Mouse (Mus musculus): ENCODE measurements around the gene Spata16. TPM values are rescaled to one million over a fixed set of nuclear protein-coding genes. Genes with fewer than 3 reads are reported as not detected.

Gene Spata16
- total and polyA plus RNA-seq, 3 experiments = not detected

DNA sequence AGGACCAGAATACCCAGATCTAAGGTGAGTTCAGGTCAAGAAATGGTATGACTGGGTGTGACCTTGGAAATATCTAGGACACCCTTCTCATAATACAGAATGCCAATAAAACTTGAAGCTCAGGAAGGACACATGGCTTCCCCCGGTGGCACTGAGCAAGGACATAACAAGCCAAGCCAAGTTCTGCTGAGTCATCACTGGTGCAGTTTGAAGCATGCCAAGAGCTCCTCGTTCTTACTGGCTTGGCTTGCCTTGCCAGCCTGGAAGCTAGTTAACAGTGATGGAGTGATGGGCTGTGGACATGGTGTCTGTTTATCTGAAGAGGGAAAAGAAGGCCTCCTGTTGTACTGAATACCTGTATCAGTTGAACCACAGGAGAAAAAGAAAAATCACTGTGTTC lies 342.2 kb downstream of the Spata16 start:
- Histone ChIP-seq H3K27me3 (ENCODE audit: control insufficient read depth in 1 of 2, insufficient read depth in 2 of 2, low read length in 2 of 2) (no peaks in the 10 kb centered on the region), H3K9ac (ENCODE audit: control insufficient read depth, low read depth, low read length, poor library complexity, severe bottlenecking) (no peak overlapping the region), H3K27ac (ENCODE audit: control insufficient read depth, low read depth, low read length) (no peak overlapping the region), H3K79me2 (ENCODE audit: control insufficient read depth, insufficient read depth, low read length, poor library complexity) (no peaks in the 10 kb centered on the region), H3K4me1 (ENCODE audit: control insufficient read depth in 1 of 2, insufficient read depth in 2 of 2, low read length in 2 of 2) (no peaks in the 10 kb centered on the region), H3K4me3 (ENCODE audit: control insufficient read depth in 1 of 2, insufficient read depth in 1 of 2, low read depth in 2 of 2, low read length in 2 of 2) (no peak overlapping the region), H3K9me3 (replicated peaks; ENCODE audit: insufficient read depth, low read length) (no peaks in the 10 kb centered on the region), H3K36me3 (ENCODE audit: control insufficient read depth in 1 of 2, insufficient read depth in 2 of 2, low read length in 2 of 2) (no peaks in the 10 kb centered on the region)
- TF ChIP-seq ZC3H11A (IDR thresholded peaks at IDR 0.05; ENCODE audit: low read depth, low read length) (no peak), USF2 (IDR thresholded peaks at IDR 0.05; ENCODE audit: borderline replicate concordance in 1 of 2, insufficient read depth in 1 of 2, low read depth in 1 of 2, low read length in 2 of 2) (no peak), ZKSCAN1 (IDR thresholded peaks at IDR 0.05; ENCODE audit: low read depth, low read length) (no peak), RCOR1 (IDR thresholded peaks at IDR 0.05; ENCODE audit: low read depth, low read length) (no peak), UBTF (IDR thresholded peaks at IDR 0.05; ENCODE audit: borderline replicate concordance, insufficient read depth, low read depth, low read length) (no peak), SMC3 (IDR thresholded peaks at IDR 0.05; ENCODE audit: low read depth, low read length) (no peak), MYB (IDR thresholded peaks at IDR 0.05; ENCODE audit: low read depth, low read length) (no peak), RAD21 (IDR thresholded peaks at IDR 0.05; ENCODE audit: low read depth, low read length) (no peak), E2F4 (IDR thresholded peaks at IDR 0.05; ENCODE audit: borderline replicate concordance, low read depth, low read length) (no peak), CHD2 (IDR thresholded peaks at IDR 0.05; ENCODE audit: low read length) (no peak), HCFC1 (IDR thresholded peaks at IDR 0.05; ENCODE audit: low read depth, low read length) (no peak), USF1 (IDR thresholded peaks at IDR 0.05; ENCODE audit: low read depth, low read length) (no peak), MAFK (IDR thresholded peaks at IDR 0.05; ENCODE audit: borderline replicate concordance, low read depth, low read length) (no peak), ELF1 (IDR thresholded peaks at IDR 0.05; ENCODE audit: low read depth, low read length) (no peak), MEF2A (IDR thresholded peaks at IDR 0.05; ENCODE audit: extremely low read depth, insufficient replicate concordance, low read depth, low read length, poor library complexity, severe bottlenecking) (no peak)
- DNase-seq (ENCODE audit: low read depth, low spot score) = no peak

- Histone ChIP-seq H3K4me1 (ENCODE audit: control insufficient read depth in 1 of 2, insufficient read depth in 2 of 2, low read length in 2 of 2) (no peaks in the 10 kb centered on the region), H3K27me3 (ENCODE audit: control insufficient read depth in 1 of 2, insufficient read depth in 2 of 2, low read length in 2 of 2) (no peaks in the 10 kb centered on the region), H3K27ac (ENCODE audit: control insufficient read depth, low read depth, low read length) (no peak overlapping the region), H3K9ac (ENCODE audit: control insufficient read depth, low read depth, low read length, poor library complexity, severe bottlenecking) (no peak overlapping the region), H3K36me3 (ENCODE audit: control insufficient read depth in 1 of 2, insufficient read depth in 2 of 2, low read length in 2 of 2) (no peaks in the 10 kb centered on the region), H3K79me2 (ENCODE audit: control insufficient read depth, insufficient read depth, low read length, poor library complexity) (no peaks in the 10 kb centered on the region), H3K9me3 (replicated peaks; ENCODE audit: insufficient read depth, low read length) (no peaks in the 10 kb centered on the region), H3K4me3 (ENCODE audit: control insufficient read depth in 1 of 2, insufficient read depth in 1 of 2, low read depth in 2 of 2, low read length in 2 of 2) (no peak overlapping the region)
- TF ChIP-seq RAD21 (IDR thresholded peaks at IDR 0.05; ENCODE audit: low read depth, low read length) (no peak), E2F4 (IDR thresholded peaks at IDR 0.05; ENCODE audit: borderline replicate concordance, low read depth, low read length) (no peak), MAFK (IDR thresholded peaks at IDR 0.05; ENCODE audit: borderline replicate concordance, low read depth, low read length) (no peak), MAX (IDR thresholded peaks at IDR 0.05; ENCODE audit: low read length) (no peak), CHD1 (IDR thresholded peaks at IDR 0.05; ENCODE audit: low read depth, low read length) (no peak), ETS1 (IDR thresholded peaks at IDR 0.05; ENCODE audit: low read depth, low read length) (no peak), USF2 (IDR thresholded peaks at IDR 0.05; ENCODE audit: borderline replicate concordance in 1 of 2, insufficient read depth in 1 of 2, low read depth in 1 of 2, low read length in 2 of 2) (no peak), EP300 (IDR thresholded peaks at IDR 0.05; ENCODE audit: low read depth in 1 of 2, low read length in 2 of 2) (no peak), POLR2A (IDR thresholded peaks at IDR 0.05; ENCODE audit: control insufficient read depth in 1 of 2, insufficient read depth in 1 of 2, low read depth in 1 of 2, low read length in 2 of 2, poor library complexity in 1 of 2) (no peak), ZKSCAN1 (IDR thresholded peaks at IDR 0.05; ENCODE audit: low read depth, low read length) (no peak), CTCF (IDR thresholded peaks at IDR 0.05 in 2 of 3, conservative IDR thresholded peaks at IDR 0.05 in 1 of 3; ENCODE audit: control insufficient read depth in 1 of 3, insufficient read depth in 1 of 3, low read depth in 2 of 3, low read length in 3 of 3, poor library complexity in 1 of 3, severe bottlenecking in 1 of 3) (no peak), MYC (IDR thresholded peaks at IDR 0.05; ENCODE audit: low read depth, low read length) (no peak), POLR2AphosphoS2 (IDR thresholded peaks at IDR 0.05; ENCODE audit: low read length) (no peak), ELF1 (IDR thresholded peaks at IDR 0.05; ENCODE audit: low read depth, low read length) (no peak), ZMIZ1 (IDR thresholded peaks at IDR 0.05; ENCODE audit: low read depth, low read length) (no peak), CHD2 (IDR thresholded peaks at IDR 0.05; ENCODE audit: low read length) (no peak), USF1 (IDR thresholded peaks at IDR 0.05; ENCODE audit: low read depth, low read length) (no peak)
- no peak for DNase-seq (ENCODE audit: low read depth, low spot score)
Measured at GRCm38 (mm10) chr3:26980371-26980770, 343.0 kb downstream of the Spata16 start.
